Mouse (Mus musculus): ENCODE data around the gene Mylk2.

GRCm38 (mm10) chr2:152947098-152947497 lies 35.9 kb downstream of the Mylk2 start:
- TF ChIP-seq CTCF (IDR thresholded peaks at IDR 0.05 in 2 of 3, conservative IDR thresholded peaks at IDR 0.05 in 1 of 3; ENCODE audit: control insufficient read depth in 1 of 3, insufficient read depth in 1 of 3, low read depth in 2 of 3, low read length in 3 of 3, poor library complexity in 1 of 3, severe bottlenecking in 1 of 3) (no peak), MAZ (IDR thresholded peaks at IDR 0.05; ENCODE audit: low read depth, low read length) (no peak), HCFC1 (IDR thresholded peaks at IDR 0.05; ENCODE audit: low read depth, low read length) (no peak), E2F4 (IDR thresholded peaks at IDR 0.05; ENCODE audit: borderline replicate concordance, low read depth, low read length) (no peak), POLR2A (IDR thresholded peaks at IDR 0.05; ENCODE audit: control insufficient read depth in 1 of 2, insufficient read depth in 1 of 2, low read depth in 1 of 2, low read length in 2 of 2, poor library complexity in 1 of 2) (no peak), MAFK (IDR thresholded peaks at IDR 0.05; ENCODE audit: borderline replicate concordance, low read depth, low read length) (no peak), MXI1 (IDR thresholded peaks at IDR 0.05; ENCODE audit: low read depth, low read length) (no peak)
